Mouse (Mus musculus) 3T3-L1 (cell line): ENCODE results near the gene Fshr.
"Not testable (repeated sequence)": the region's sequence is repeated elsewhere in the genome, so short reads cannot be mapped to it uniquely, and the experiment has no call there.

Source experiments
- DNase-seq: peaks from one replicate; pipeline ENCODE4 v3.0.0-alpha.2; 2015; ENCODE audit warnings: low read depth, low spot score

Fshr gene

GRCm38 (mm10) chr17:89200575-89200974, at the start of gene Fshr:
Gene Fshr (minus strand): TSS chr17:89200675.
- DNase-seq: no peak

DNA sequence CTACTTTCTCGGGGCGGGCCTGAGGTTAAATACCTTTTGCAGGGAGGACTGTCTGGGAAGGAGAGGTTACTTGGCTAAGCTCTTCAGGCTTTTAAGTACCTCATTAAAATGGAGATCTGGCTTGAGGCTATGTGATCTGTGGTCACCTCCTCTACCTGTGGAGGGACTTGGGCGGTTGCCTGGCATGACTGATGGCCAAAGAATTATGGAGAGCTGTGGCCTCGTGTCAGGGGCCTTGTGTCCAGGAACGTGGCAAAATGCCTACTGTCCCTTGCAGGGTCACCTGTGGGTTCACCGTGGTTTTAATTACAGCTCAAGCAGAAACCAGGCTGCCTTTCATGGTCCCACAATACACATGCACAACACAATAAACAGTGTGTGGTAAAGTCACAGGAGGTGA, 1.7 kb upstream of the Fshr start:
- DNase-seq: no peak

GRCm38 (mm10) chr17:89173545-89173944, 26.9 kb downstream of the Fshr start:
- DNase-seq: no peak

DNA sequence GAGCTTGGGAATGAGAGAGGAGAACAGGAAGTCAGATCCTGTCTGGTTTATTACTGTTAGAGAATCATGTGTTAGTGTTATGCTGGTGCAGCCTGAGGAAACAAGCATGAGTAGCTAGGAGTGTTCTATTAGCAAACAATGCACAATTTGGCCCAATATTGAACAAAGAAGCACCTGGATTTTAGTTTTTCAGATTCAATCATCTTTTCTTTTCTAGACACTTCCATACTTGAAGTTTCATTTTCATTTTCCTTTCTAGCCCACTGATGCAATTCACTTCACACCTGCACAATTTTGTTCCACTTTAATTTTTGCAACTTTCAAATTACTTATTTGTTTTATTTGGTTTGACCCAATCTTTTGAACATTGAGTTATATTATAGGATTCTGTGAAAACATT, 35.7 kb downstream of the Fshr start:
- DNase-seq: no peak

- no peak for DNase-seq
These were observed 38.0 kb downstream of the Fshr start for GRCm38 (mm10) chr17:89162475-89162874.

GRCm38 (mm10) chr17:89159343-89159742, 41.1 kb downstream of the Fshr start:
- DNase-seq: not testable (repeated sequence)

GRCm38 (mm10) chr17:89144806-89145205, 55.7 kb downstream of the Fshr start:
- DNase-seq: no peak

DNA sequence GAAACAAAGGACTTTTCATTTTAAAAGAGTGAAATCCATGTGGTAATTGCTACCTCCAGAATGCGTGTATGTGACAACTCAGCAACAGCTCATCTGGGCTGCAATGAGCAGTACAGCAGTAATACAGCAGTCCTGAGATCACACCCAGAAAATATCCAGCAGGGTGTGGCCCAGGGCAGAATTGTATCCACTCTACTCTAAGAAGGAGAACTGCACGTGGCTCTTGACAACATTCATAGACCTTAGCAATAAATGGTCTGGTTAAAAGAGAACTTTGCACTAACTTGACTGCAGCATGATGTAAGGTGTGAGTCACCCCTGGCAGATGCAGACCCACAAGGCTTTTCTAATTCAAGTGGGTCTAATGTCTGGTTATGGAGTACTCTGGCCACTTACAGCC, 80.5 kb downstream of the Fshr start:
- no peak for DNase-seq

GRCm38 (mm10) chr17:89119250-89119649, 81.2 kb downstream of the Fshr start:
- DNase-seq: no peak

- no peak for DNase-seq
These were observed 86.5 kb downstream of the Fshr start for GRCm38 (mm10) chr17:89113944-89114343.

- no peak for DNase-seq
These were observed 99.6 kb downstream of the Fshr start for GRCm38 (mm10) chr17:89100719-89101350.

DNA sequence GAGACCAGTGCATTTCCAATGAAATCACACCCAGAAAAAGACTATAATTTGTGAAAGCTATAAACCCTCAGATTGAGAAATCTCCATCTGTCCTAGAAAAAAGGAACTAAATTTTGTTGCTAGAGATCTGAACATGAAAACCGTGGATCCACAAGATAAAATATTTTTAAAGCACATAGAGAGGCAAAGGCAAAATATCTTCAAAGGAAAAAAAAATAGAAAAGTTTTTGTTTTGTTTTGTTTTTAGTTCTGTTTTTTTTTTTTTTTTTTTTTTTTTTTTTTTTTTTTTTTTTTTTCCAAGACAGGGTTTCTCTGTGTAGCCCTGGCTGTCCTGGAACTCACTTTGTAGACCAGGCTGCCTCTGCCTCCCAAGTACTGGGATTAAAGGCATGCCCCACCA, 100.7 kb downstream of the Fshr start:
- not testable (repeated sequence) for DNase-seq

GRCm38 (mm10) chr17:89089692-89090475, 110.6 kb downstream of the Fshr start:
- DNase-seq: no peak

DNA sequence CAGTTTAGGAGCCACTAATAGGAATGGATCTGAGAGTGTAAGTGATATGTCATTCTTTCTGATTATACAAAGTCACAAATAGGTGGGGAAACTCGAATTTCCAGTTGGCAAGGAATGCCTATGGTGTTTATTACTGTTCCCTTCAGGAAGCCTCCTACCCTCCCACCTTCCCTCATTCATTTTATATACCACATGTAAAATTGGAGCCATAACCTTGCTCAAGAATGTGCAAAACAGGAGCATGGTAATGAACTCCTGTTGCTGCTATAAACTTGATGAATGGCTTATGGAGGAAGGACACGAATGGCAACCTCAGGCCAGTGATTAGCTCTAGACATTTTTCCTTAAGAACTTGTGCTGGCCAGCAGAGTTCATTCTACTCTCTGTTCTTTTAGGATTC, 117.6 kb downstream of the Fshr start:
- no peak for DNase-seq

DNA sequence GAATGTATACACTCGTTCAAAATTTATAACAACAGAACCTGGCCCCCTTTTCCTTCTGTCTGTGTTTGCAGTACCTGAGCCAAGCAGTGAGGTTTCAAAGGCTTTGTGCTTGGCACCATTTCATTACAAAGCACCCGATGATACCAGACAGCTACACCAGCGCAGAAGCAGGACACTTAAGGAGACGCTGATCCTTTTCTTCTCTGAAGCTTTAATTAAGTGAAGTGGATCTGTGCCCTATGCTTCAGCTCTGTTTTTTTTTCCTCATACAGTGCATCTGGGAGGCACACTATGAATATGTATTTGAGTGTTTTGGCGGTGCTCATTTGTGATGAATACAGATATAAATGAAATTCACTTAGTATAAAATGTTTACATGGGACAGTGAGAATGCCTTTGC, 120.8 kb downstream of the Fshr start:
- no peak for DNase-seq

DNA sequence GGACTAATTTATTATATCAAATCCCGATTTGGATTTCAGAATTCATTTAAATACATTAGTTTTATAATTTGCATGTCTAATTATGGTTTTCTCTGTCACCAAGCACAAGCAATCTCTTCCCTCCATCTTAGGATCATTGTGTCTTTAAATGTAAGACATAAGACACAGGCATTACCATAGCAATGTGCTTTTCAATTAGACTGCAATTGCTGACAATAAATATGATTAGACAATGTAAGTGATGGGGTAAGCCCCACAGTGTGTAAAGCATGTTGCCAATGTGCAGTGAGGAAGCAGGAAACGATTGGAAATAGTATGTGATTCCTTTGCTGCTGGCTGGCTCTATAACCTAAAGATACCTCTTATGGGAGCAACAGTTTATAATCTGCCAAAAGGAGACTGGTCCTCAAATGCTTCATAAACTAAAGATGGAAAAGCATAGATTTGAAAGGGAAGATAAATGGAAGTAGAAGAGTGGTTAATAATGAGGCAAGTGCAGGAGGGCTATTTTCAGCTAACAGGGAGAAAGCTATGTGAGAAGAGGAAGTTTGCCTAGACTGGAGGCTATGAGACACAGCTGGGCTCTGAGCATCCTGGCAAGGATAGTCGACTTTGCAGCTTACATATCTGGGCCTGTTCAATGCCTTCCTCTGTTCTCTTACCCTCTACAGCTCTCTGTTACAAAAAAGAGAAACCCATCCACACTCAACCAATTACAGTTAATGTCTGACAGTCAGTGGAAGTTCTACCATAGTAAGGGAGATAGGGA, 136.0 kb downstream of the Fshr start:
- DNase-seq: no peak

DNA sequence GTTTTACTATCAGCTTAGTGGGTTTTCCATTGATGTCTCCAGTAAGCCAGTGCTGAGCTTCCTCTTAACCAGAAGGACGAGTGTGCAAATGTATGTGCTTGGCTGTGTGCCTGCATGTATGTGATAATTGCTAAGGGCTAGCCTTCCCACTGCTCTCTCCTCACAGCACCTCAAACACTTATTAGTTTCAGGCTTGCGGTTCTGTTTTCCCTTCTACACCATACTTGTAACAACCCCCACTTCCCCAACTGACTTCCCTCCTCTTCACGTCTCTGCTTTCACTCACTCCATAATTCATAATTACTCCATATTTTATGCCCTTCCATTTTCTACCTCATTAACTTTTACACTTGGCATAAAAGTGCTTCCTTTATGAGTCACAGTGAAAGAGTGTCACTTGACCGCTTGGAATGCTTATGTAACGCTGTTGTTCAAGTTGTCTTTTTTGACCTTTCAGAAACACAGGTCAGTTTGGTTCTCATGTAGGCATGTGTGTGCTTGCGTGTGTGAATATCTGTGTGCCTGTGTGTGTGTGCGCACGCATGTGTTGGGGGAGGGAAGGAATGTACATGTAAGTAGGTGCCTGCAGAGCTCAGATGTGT, 138.0 kb downstream of the Fshr start:
- DNase-seq: no peak

GRCm38 (mm10) chr17:89051031-89051563, 149.4 kb downstream of the Fshr start:
- DNase-seq: no peak

DNA sequence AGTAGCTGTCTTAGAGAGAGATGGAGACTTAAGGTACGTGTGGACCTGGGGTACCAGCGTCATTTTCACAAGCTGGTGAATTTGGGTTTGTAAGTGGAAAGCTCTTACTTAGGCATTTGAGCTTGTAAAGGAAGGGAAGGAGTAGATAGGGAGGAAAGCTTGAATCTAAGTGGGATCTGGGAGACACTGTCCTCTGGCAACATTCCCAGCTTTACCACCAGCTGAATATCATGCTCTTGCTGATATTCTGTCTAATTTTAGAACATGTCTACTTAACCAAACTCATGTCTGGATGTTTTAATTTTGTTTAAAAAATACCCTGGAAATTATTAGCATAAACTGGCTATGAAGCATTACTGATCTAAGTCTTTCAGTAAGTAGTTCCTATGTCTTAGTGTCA, 151.4 kb downstream of the Fshr start:
- DNase-seq: no peak

DNA sequence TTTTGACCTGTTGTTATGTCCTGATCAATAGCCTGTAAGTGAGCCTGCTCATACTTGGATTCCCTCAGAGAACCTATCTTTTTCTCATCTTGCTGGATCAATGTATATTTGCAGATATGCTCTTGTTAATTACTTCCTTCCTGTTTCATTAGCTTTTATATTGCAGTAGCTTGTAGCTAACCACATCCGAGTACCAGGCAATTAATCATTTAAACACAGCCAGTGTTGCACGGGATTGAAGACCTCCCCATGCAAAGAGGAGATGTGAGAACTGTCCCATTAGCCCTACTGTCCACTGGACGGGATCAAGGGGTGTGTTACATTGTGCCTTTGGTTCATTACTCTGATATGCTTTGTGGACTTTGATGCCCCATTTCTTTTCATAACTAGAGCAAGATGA, 154.5 kb downstream of the Fshr start:
- no peak for DNase-seq

DNA sequence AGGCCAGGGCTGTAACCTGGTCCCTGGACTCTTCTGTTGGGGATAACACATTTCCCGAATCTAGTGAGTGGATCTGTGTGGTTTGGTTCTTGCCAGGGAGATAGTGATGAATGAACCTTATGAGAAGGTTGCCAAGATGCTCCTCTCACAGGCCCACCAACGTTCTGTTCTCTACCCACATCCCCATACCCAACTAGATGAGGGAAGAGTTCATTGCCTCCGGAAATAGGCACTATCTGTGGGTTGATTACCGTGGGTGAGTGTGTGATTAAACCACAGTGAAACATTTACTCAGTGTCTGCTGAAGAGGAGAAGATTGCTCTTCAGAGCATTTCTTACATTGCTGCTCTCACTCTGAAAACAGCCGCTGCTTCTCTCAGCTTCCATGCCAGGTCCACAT, 163.8 kb downstream of the Fshr start:
- no peak for DNase-seq

- no peak for DNase-seq
These were observed 164.4 kb downstream of the Fshr start for GRCm38 (mm10) chr17:89036049-89036448.
